Mouse (Mus musculus): Measurements from ENCODE around the gene Twf2. TPM values are rescaled to one million over a fixed set of nuclear protein-coding genes. Genes with fewer than 3 reads are reported as not detected.

Gene Twf2
- total and polyA plus RNA-seq, 3 experiments, result 66.8 to 101 TPM; not detected in 1

GRCm38 (mm10) chr9:106170556-106171345, 32.2 kb upstream of the Twf2 start, which contains the start of gene Wdr82:
Gene Wdr82 (plus strand): TSS chr9:106170928.
- peak within 1 kb of the TSS; percentile 85 for H3K27ac ChIP-seq (ENCODE audit: control insufficient read depth, low read depth, low read length)
- DNase-seq (ENCODE audit: low read depth, low spot score), result peak; percentile 95
- no peaks in the 10 kb centered on the region for H3K27me3 ChIP-seq (ENCODE audit: control insufficient read depth in 1 of 2, insufficient read depth in 2 of 2, low read length in 2 of 2)
- TF ChIP-seq ELF1 (IDR thresholded peaks at IDR 0.05; ENCODE audit: low read depth, low read length) (0 out of 2 replicates have a peak, but pooled peaks have one; percentile 13), ZKSCAN1 (IDR thresholded peaks at IDR 0.05; ENCODE audit: low read depth, low read length) (no peak), CHD2 (IDR thresholded peaks at IDR 0.05; ENCODE audit: low read length) (no peak), ETS1 (IDR thresholded peaks at IDR 0.05; ENCODE audit: low read depth, low read length) (peak; percentile 45; the same call in 1 of the 2 replicates), TBP (IDR thresholded peaks at IDR 0.05; ENCODE audit: low read depth, low read length) (0 out of 2 replicates have a peak, but pooled peaks have one; percentile 47), POLR2A (IDR thresholded peaks at IDR 0.05; ENCODE audit: control insufficient read depth in 1 of 2, insufficient read depth in 1 of 2, low read depth in 1 of 2, low read length in 2 of 2, poor library complexity in 1 of 2) (peak; percentile 94 to 95), ZMIZ1 (IDR thresholded peaks at IDR 0.05; ENCODE audit: low read depth, low read length) (peak; percentile 94), POLR2AphosphoS2 (IDR thresholded peaks at IDR 0.05; ENCODE audit: low read length) (peak; percentile 92), EP300 (IDR thresholded peaks at IDR 0.05; ENCODE audit: low read depth in 1 of 2, low read length in 2 of 2) (no peak; a peak in 1 of 4 replicates), MAX (IDR thresholded peaks at IDR 0.05; ENCODE audit: low read length) (peak; percentile 91), TAL1 (IDR thresholded peaks at IDR 0.05; ENCODE audit: low read length) (no peak), NELFE (IDR thresholded peaks at IDR 0.05; ENCODE audit: low read depth, low read length) (peak; percentile 96), MAZ (IDR thresholded peaks at IDR 0.05; ENCODE audit: low read depth, low read length) (peak; percentile 57), MYC (IDR thresholded peaks at IDR 0.05; ENCODE audit: low read depth, low read length) (no peak; the same call in 1 of the 2 replicates), MEF2A (IDR thresholded peaks at IDR 0.05; ENCODE audit: extremely low read depth, insufficient replicate concordance, low read depth, low read length, poor library complexity, severe bottlenecking) (0 out of 2 replicates have a peak, but pooled peaks have one; percentile 24), MXI1 (IDR thresholded peaks at IDR 0.05; ENCODE audit: low read depth, low read length) (peak; percentile 65), UBTF (IDR thresholded peaks at IDR 0.05; ENCODE audit: borderline replicate concordance, insufficient read depth, low read depth, low read length) (peak; percentile 37), TCF12 (IDR thresholded peaks at IDR 0.05; ENCODE audit: low read depth, low read length) (peak; percentile 66; the same call in 1 of the 2 replicates), SIN3A (IDR thresholded peaks at IDR 0.05; ENCODE audit: low read length) (peak; percentile 87), HCFC1 (IDR thresholded peaks at IDR 0.05; ENCODE audit: low read depth, low read length) (peak; percentile 80)
- no peaks in the 10 kb centered on the region for H3K9me3 ChIP-seq (replicated peaks; ENCODE audit: insufficient read depth, low read length)
- H3K9ac ChIP-seq (ENCODE audit: control insufficient read depth, low read depth, low read length, poor library complexity, severe bottlenecking), result peak within 1 kb of the TSS; percentile 96
- peaks cover 2 to 33% of the 10 kb centered on the region in 2 experiments; a peak in 3 of 4 replicates for H3K36me3 ChIP-seq (ENCODE audit: control insufficient read depth in 1 of 2, insufficient read depth in 2 of 2, low read length in 2 of 2)
- peaks cover 42% of the 10 kb centered on the region for H3K79me2 ChIP-seq (ENCODE audit: control insufficient read depth, insufficient read depth, low read length, poor library complexity)
- peak within 1 kb of the TSS; percentile 74 to 85 for H3K4me3 ChIP-seq (ENCODE audit: control insufficient read depth in 1 of 2, insufficient read depth in 1 of 2, low read depth in 2 of 2, low read length in 2 of 2)
- peaks cover 24 to 25% of the 10 kb centered on the region in 2 experiments for H3K4me1 ChIP-seq (ENCODE audit: control insufficient read depth in 1 of 2, insufficient read depth in 2 of 2, low read length in 2 of 2)

Data from MEL (cell line).